8 mouse cellular contexts compared by ENCODE assay signal in the genomic region with DNA sequence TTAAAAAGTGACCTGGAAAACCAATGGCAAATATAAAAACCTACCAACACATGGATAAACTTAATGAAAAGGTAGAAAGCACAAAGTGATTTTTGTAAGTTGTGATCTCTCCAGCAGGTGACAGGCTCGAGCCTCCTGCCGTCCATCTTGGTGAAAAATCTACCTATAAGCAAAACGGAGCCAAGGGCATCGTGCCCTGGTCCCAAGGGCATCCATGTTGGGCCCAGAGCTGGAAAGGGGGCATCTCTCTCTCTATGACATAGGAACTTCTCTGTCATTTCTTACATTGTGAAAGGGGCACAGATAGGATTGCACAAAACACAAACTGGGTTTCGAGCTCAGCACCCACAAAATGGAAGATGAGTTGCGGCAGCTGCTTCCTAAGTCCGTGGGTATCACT. TPM values are rescaled to one million over a fixed set of nuclear protein-coding genes. Genes with fewer than 3 reads are reported as not detected.
DNase-seq lines count a peak whose midpoint lies in the region; ATAC-seq and TF ChIP-seq lines count a peak whose summit lies in the region.

No protein-coding gene starts in this region.

- WGBS in forebrain, embryonic 16.5 days = 59% methylated on average over 7 of the region's 7 CpGs
- WGBS in olfactory bulb, adult 2 months = 4% methylated on average over 7 of the region's 7 CpGs

- no peak for TF ChIP-seq POLR2A in olfactory bulb, adult 2 months (IDR thresholded peaks at IDR 0.05; ENCODE audit: insufficient read depth, low read depth, low read length)

- peak overlapping the region; percentile 75 for H3K4me2 ChIP-seq in forebrain, embryonic 16.5 days (ENCODE audit: low read length)

- peak; percentile 72 for TF ChIP-seq CTCF in layer of hippocampus, adult 2 months (conservative IDR thresholded peaks at IDR 0.05)
- TF ChIP-seq CTCF in olfactory bulb, adult 2 months (IDR thresholded peaks at IDR 0.05; ENCODE audit: insufficient read depth, low read depth, low read length) = no peak

- H3K9me3 ChIP-seq in forebrain, embryonic 16.5 days (ENCODE audit: control insufficient read depth, low read length) = no peaks in the 10 kb centered on the region

- peak overlapping the region; percentile 100 for H3K27ac ChIP-seq in layer of hippocampus, adult 2 months
- H3K27ac ChIP-seq in forebrain, embryonic 16.5 days (ENCODE audit: low read length) = peak overlapping the region; percentile 14; the same call in 1 of the 2 replicates
- peak overlapping the region; percentile 100 for H3K27ac ChIP-seq in olfactory bulb, adult 2 months (ENCODE audit: insufficient read depth, low read depth, low read length)

- H3K4me1 ChIP-seq in forebrain, embryonic 16.5 days (replicated peaks; ENCODE audit: control insufficient read depth, insufficient read depth, low read length) = peaks cover 36% of the 10 kb centered on the region
- H3K4me1 ChIP-seq in olfactory bulb, adult 2 months (ENCODE audit: control insufficient read depth, insufficient read depth, low read length) = peaks cover 17% of the 10 kb centered on the region

- DNase-seq in layer of hippocampus, adult 2 months (ENCODE audit: low spot score in 2 of 2) = peak in 1 of 2 experiments; percentile 45
- no peak for DNase-seq in layer of hippocampus, postnatal 25 days (ENCODE audit: extremely low spot score in 1 of 2, low spot score in 1 of 2)
- DNase-seq in brain, adult 2 months (ENCODE audit: low read depth, low spot score) = peak; percentile 86
- peak; percentile 32 to 57 for DNase-seq in kidney, postnatal 4 days
- DNase-seq in gastrocnemius, adult 18-20 months (ENCODE audit: low spot score) = no peak
- DNase-seq in spleen, postnatal 14 days (ENCODE audit: low spot score in 2 of 2) = no peak

- peak overlapping the region; percentile 94 for H3K4me3 ChIP-seq in layer of hippocampus, adult 2 months
- peak overlapping the region; percentile 86 for H3K4me3 ChIP-seq in forebrain, embryonic 16.5 days (replicated peaks; ENCODE audit: low read length)
- peak overlapping the region; percentile 98 for H3K4me3 ChIP-seq in olfactory bulb, adult 2 months (ENCODE audit: insufficient read depth, low read depth, low read length)

- H3K36me3 ChIP-seq in forebrain, embryonic 16.5 days (ENCODE audit: control insufficient read depth, insufficient read depth) = peaks cover 9% of the 10 kb centered on the region

- no peak for ATAC-seq in forebrain, embryonic 16.5 days

- H3K9ac ChIP-seq in forebrain, embryonic 16.5 days (replicated peaks; ENCODE audit: low read depth, low read length) = peak overlapping the region; percentile 37; the same call in 1 of the 2 replicates

- no peaks in the 10 kb centered on the region for H3K27me3 ChIP-seq in forebrain, embryonic 16.5 days (replicated peaks; ENCODE audit: control insufficient read depth, insufficient read depth, low read length)

RNA-seq across cellular contexts. Expression of gene Atp1b1, which starts 2.5 kb away (rescaled TPM):
- 1,000 to 10,000 TPM; 1,930 to 2,057 TPM for total RNA-seq in layer of hippocampus, adult 2 months (2021)
- 1,000 to 10,000 TPM; 2,052 to 2,072 TPM for total RNA-seq in layer of hippocampus, postnatal 25 days (2021)
- polyA plus RNA-seq in forebrain, embryonic 16.5 days (2015; fragmentation: Nextera tagmentation; extraction: Ambion mirVana) = 110 and 132 TPM in 2 replicates
- polyA plus RNA-seq in olfactory bulb, adult 2 months (2012; ENCODE audit: insufficient read depth, insufficient read length, low replicate concordance, missing spikeins) = 868 and 1,072 TPM in 2 replicates
- total RNA-seq in gastrocnemius, adult 18-20 months (2021) = 100 to 1,000 TPM; 179 to 280 TPM

Comparison
In these comparisons a context has a peak if more than half of its experiments do, and no peak if none do; other contexts are left out.
1. DNase-seq: peak in brain, adult 2 months (single experiment) and kidney, postnatal 4 days (2 of 2); none in layer of hippocampus, postnatal 25 days (0 of 2), gastrocnemius, adult 18-20 months (single experiment) and spleen, postnatal 14 days (0 of 2).
2. H3K27ac ChIP-seq: peak in every context shown above with its lines; median percentile 100 in layer of hippocampus, adult 2 months; 100 in olfactory bulb, adult 2 months; 14 in forebrain, embryonic 16.5 days.
3. RNA of gene Atp1b1, which starts 2.5 kb away (total RNA-seq): 2,052 to 2,072 TPM in layer of hippocampus, postnatal 25 days and 1,930 to 2,057 TPM in layer of hippocampus, adult 2 months; 179 to 280 TPM in gastrocnemius, adult 18-20 months; every median in the first group is over 4 times any median in the second.
4. Peak in every context shown above with its lines, with median percentiles within 50 percentile points of each other: H3K4me3 ChIP-seq.